Mouse (Mus musculus) stomach, postnatal 0 days (tissue): Measurements from ENCODE around the gene Mob3b.

Experiments
- CTCF ChIP-seq: IDR thresholded peaks from 2 replicates; pipeline ENCODE4 v1.5.1; 2016; ENCODE audit warnings: antibody characterized with exemption, low read depth, mild to moderate bottlenecking, moderate library complexity
- EP300 ChIP-seq: optimal IDR thresholded peaks from 2 replicates; pipeline ENCODE3; 2016; ENCODE audit warnings: antibody characterized with exemption

DNA sequence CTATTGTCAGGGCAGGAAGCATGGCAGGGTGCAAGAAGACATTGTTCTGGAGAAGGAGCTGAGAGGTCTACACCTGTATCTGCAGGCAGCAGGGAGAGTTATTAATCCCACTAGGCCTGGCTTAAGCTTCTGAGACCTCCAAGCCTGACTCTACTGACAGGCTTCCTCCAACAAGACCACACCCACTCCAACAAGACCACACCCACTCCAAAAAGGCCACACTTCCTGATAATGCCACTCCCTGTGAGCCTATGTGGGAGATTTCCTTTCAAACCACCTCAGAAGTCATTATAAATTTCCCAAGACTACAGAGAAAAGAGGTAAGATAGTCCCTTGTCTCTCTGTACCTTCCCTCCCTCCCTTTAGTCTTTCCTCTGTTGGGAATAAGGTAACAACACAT lies 210.1 kb downstream of the Mob3b start:
- TF ChIP-seq CTCF (no peak), EP300 (no peak)
